Mouse (Mus musculus) cerebellum, adult 11-12 months (tissue): ENCODE measurements around the gene Gm20388.
A peak's percentile ranks its signal among the peaks of the same experiment; 100 is the strongest.

ENCODE experiments used
- DNase-seq: peaks from one replicate; pipeline ENCODE4 v3.0.0; 2022

Gm20388 gene

GRCm38 (mm10) chr8:124386225-124386899 lies 4475.7 kb downstream of the Gm20388 start:
- DNase-seq, result peak; percentile 72

DNA sequence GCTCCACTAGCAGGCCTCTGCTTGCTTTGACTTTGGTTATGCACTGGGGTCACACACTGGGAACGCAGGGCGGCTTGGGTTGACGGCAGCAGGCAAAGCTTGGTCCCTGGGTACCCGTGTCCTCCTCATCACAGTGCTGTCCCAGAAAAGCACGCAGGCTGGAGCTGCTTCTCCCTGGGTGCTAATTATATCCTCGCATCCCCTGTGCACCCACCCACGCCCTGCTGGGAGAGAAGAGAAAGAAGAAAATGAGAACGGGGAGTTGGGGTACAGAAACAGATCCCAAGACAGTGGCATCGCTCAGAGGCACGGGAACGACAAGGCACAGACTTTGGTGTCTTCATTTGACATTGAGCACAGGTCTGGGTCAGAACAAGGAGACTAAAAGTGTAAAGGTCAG lies 4478.9 kb downstream of the Gm20388 start:
- DNase-seq, result no peak

DNA sequence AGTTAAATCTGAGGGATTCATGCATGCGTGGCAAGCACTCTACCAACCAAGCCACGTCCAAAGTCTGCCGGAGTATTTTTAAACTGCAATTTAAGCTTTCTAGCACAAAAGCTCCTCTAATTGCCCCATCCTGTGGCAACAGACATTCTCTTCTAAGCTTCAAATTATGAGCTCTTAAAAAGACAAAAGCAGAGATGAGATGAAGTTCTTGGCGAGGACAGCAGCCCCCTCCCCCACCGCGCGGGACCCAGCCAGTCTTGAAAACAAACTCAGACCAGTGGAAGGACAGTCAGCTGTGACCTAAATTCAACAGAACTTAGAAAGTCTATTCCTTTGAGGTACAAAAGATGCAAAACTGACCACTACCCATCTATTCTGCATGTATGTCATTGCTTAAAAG lies 4480.6 kb downstream of the Gm20388 start:
- no peak for DNase-seq

GRCm38 (mm10) chr8:124392271-124393012 lies 4481.8 kb downstream of the Gm20388 start:
- DNase-seq, result no peak

GRCm38 (mm10) chr8:124393013-124393412 lies 4482.4 kb downstream of the Gm20388 start:
- DNase-seq, result no peak

DNA sequence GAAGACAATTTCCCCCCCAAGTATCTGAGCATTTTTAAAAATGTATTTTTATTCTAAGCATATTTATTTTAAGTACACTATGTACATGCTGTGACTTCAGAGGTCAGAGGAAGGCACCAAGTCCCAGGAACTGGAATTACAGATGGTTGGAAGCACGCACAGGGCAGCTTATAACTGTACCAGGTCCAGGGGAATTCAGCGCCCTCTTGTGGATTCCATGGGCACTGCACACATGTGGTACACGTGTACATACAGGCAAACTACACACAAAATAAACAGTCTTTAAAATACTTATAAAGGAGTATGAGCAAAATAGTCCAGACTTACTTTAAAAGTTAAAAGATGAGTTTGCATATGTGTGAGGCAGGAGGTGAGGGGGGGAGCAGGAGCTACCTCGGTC lies 4483.3 kb downstream of the Gm20388 start:
- DNase-seq, result no peak

DNA sequence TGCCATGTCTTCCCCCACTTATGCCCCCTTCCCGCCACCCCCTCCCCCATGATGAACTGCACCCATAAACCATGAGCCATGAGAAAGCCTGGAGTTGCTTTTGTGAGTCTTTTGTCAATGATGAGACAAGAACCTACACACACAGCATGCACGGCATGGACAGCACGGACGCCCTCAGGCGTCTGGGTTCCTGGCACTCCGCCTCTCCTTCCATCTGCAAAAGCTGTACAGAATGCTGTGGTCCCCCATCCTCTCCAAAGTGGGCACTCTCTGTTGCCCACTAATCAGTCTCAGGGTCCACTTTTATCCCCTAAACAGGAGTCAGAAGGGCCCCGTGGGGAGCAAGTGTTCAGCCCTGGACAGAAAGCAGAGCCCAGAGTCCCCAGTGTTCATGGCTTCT lies 4484.3 kb downstream of the Gm20388 start:
- DNase-seq, result no peak
